Mouse (Mus musculus): Measurements from ENCODE around the gene Myo10. TPM values are rescaled to one million over a fixed set of nuclear protein-coding genes. Genes with fewer than 3 reads are reported as not detected.

Gene Myo10
- polyA plus RNA-seq, 1 experiment from 2014 or later: 30.4 TPM

DNA sequence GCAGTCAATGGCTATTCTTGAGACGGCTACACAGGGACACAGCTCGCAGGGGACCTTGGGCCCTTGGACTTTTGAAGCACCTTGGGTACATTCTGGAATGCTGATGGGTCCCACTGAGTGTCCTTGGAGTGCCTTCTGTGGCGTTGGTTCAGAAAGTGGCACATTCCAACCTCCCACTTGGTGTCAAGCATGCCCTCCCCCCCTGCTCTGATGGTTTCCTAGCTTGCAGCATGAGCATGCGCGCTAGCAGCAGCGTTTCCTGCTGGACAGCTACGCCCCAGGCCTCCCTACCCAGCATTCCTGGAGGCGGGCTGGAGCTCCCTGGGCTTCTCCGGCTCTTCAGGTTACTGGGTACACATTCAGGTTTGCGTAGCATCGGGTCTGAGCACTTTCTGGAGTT is 228.2 kb downstream of the Myo10 start:
- Histone ChIP-seq H3K9ac (ENCODE audit: low read length) (no peak overlapping the region), H3K27ac (ENCODE audit: low read length) (no peak overlapping the region), H3K9me3 (replicated peaks; ENCODE audit: control insufficient read depth, low read length) (no peaks in the 10 kb centered on the region), H3K27me3 (ENCODE audit: control insufficient read depth, insufficient read depth, low read length) (no peaks in the 10 kb centered on the region), H3K4me2 (ENCODE audit: low read depth, low read length) (no peak overlapping the region), H3K4me3 (replicated peaks; ENCODE audit: low read length) (no peak overlapping the region), H3K36me3 (ENCODE audit: control insufficient read depth, insufficient read depth, low read length) (no peaks in the 10 kb centered on the region), H3K4me1 (ENCODE audit: control insufficient read depth, insufficient read depth, low read length) (no peaks in the 10 kb centered on the region)
- WGBS: 65% methylated on average over 11 of the region's 11 CpGs
- ATAC-seq (ENCODE audit: insufficient read depth, low FRiP score): no peak

GRCm38 (mm10) chr15:25854270-25854904 is 232.1 kb downstream of the Myo10 start:
- no peak for ATAC-seq (ENCODE audit: insufficient read depth, low FRiP score)
- no peaks in the 10 kb centered on the region for H3K4me1 ChIP-seq (ENCODE audit: control insufficient read depth, insufficient read depth, low read length)
- no peak overlapping the region for H3K27ac ChIP-seq (ENCODE audit: low read length)
- H3K36me3 ChIP-seq (ENCODE audit: control insufficient read depth, insufficient read depth, low read length): no peaks in the 10 kb centered on the region
- no peaks in the 10 kb centered on the region for H3K9me3 ChIP-seq (replicated peaks; ENCODE audit: control insufficient read depth, low read length)
- no peak overlapping the region for H3K4me2 ChIP-seq (ENCODE audit: low read depth, low read length)
- H3K27me3 ChIP-seq (ENCODE audit: control insufficient read depth, insufficient read depth, low read length): no peaks in the 10 kb centered on the region
- WGBS: 65% methylated on average over 18 of the region's 18 CpGs
- H3K9ac ChIP-seq (ENCODE audit: low read length): no peak overlapping the region
- H3K4me3 ChIP-seq (replicated peaks; ENCODE audit: low read length): no peak overlapping the region

DNA sequence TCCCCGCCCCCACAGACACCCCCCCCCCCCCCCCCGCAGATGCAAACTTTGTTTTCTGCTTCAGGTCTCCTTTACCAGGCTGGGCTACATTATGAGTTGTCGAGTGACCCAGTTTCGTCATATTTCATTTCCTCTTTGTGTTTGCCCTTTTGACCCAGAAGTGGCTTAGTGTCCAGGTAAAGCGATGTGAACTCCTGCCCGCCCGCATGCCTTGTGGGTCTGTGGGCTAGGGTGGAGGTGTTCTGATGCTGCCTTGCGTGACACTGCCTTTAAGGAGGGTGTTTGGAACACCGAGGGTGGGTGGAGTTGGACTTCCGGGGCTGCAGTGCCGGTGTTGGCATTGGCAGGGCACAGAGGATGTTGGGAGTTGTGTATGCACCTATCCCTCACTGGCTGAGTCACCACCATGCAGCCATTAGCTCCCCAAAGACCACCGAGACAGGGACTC is 236.3 kb downstream of the Myo10 start:
- no peak for ATAC-seq (ENCODE audit: insufficient read depth, low FRiP score)
- 0 out of 2 replicates have a peak overlapping the region, but pooled peaks have one; percentile 5 for H3K4me3 ChIP-seq (replicated peaks; ENCODE audit: low read length)
- H3K4me2 ChIP-seq (ENCODE audit: low read depth, low read length): peak overlapping the region; percentile 31; the same call in 1 of the 2 replicates
- no peak overlapping the region for H3K27ac ChIP-seq (ENCODE audit: low read length)
- no peaks in the 10 kb centered on the region for H3K4me1 ChIP-seq (ENCODE audit: control insufficient read depth, insufficient read depth, low read length)
- H3K36me3 ChIP-seq (ENCODE audit: control insufficient read depth, insufficient read depth, low read length): no peaks in the 10 kb centered on the region
- no peak overlapping the region for H3K9ac ChIP-seq (ENCODE audit: low read length)
- no peaks in the 10 kb centered on the region for H3K9me3 ChIP-seq (replicated peaks; ENCODE audit: control insufficient read depth, low read length)
- WGBS: 57% methylated on average over 12 of the region's 12 CpGs
- H3K27me3 ChIP-seq (ENCODE audit: control insufficient read depth, insufficient read depth, low read length): no peaks in the 10 kb centered on the region

- no peaks in the 10 kb centered on the region for H3K36me3 ChIP-seq (ENCODE audit: control insufficient read depth, insufficient read depth, low read length)
- no peak overlapping the region for H3K4me3 ChIP-seq (replicated peaks; ENCODE audit: low read length)
- no peak overlapping the region for H3K9ac ChIP-seq (ENCODE audit: low read length)
- H3K27ac ChIP-seq (ENCODE audit: low read length): no peak overlapping the region
- 36% methylated on average over 3 of the region's 3 CpGs for WGBS
- no peak for ATAC-seq (ENCODE audit: insufficient read depth, low FRiP score)
- H3K27me3 ChIP-seq (ENCODE audit: control insufficient read depth, insufficient read depth, low read length): no peaks in the 10 kb centered on the region
- H3K4me1 ChIP-seq (ENCODE audit: control insufficient read depth, insufficient read depth, low read length): no peaks in the 10 kb centered on the region
- no peak overlapping the region for H3K4me2 ChIP-seq (ENCODE audit: low read depth, low read length)
- no peaks in the 10 kb centered on the region for H3K9me3 ChIP-seq (replicated peaks; ENCODE audit: control insufficient read depth, low read length)
Observed at GRCm38 (mm10) chr15:25859469-25859868, 237.1 kb downstream of the Myo10 start.

DNA sequence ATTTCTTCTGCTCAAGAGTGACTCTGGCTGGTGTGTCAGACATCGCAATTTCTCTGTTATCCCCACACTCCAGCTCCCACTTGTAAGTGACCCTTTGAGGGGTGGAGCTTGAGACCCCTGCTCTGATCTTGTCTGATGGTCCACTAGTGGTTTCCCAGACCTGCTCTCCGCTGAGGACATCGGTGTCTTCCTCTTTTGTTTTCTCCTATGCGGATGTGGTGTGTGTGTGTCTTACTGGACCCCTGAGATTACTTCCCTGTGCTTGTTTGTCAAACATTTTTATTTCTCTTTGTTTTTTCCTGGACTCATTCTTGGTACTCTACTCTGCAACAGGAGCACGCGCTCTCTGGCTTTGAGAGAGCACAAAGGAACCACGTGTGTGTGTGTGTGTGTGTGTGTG is 239.6 kb downstream of the Myo10 start:
- H3K36me3 ChIP-seq (ENCODE audit: control insufficient read depth, insufficient read depth, low read length): no peaks in the 10 kb centered on the region
- no peak overlapping the region for H3K27ac ChIP-seq (ENCODE audit: low read length)
- H3K9ac ChIP-seq (ENCODE audit: low read length): no peak overlapping the region
- no peak overlapping the region for H3K4me3 ChIP-seq (replicated peaks; ENCODE audit: low read length)
- WGBS: 84% methylated on average over 7 of the region's 7 CpGs
- no peaks in the 10 kb centered on the region for H3K27me3 ChIP-seq (ENCODE audit: control insufficient read depth, insufficient read depth, low read length)
- H3K9me3 ChIP-seq (replicated peaks; ENCODE audit: control insufficient read depth, low read length): no peaks in the 10 kb centered on the region
- no peak for ATAC-seq (ENCODE audit: insufficient read depth, low FRiP score)
- H3K4me2 ChIP-seq (ENCODE audit: low read depth, low read length): no peak overlapping the region
- no peaks in the 10 kb centered on the region for H3K4me1 ChIP-seq (ENCODE audit: control insufficient read depth, insufficient read depth, low read length)

Other genes starting within 250 kb of the Myo10 start
- gene Basp1, start 208.8 kb upstream of the Myo10 start, polyA plus RNA-seq (2015; fragmentation: Nextera tagmentation; extraction: Ambion mirVana): 12.3 and 15.8 TPM in 2 replicates
- gene Retreg1, start 220.7 kb downstream of the Myo10 start, polyA plus RNA-seq (2015; fragmentation: Nextera tagmentation; extraction: Ambion mirVana): 19.5 and 19.7 TPM in 2 replicates